Mouse (Mus musculus) adrenal gland, postnatal 4 days (tissue): ENCODE data around the gene Lpcat3. TPM values are rescaled to one million over a fixed set of nuclear protein-coding genes. Genes with fewer than 3 reads are reported as not detected.

Experiments used
- DNase-seq, 2 experiments: peaks; one replicate each; pipeline ENCODE4 v3.0.0; 2021 to 2022; ENCODE audit warnings: low spot score in 2 of 2, mixed read lengths in 2 of 2
- total RNA-seq, 2 experiments: library from RNA; stranded (reverse); gene quantifications; 2 replicates each; pipeline ENCODE4 v1.2.3; 2021

Gene Lpcat3
- total RNA-seq, 2 experiments from 2014 or later: 99.6 to 105 TPM

DNA sequence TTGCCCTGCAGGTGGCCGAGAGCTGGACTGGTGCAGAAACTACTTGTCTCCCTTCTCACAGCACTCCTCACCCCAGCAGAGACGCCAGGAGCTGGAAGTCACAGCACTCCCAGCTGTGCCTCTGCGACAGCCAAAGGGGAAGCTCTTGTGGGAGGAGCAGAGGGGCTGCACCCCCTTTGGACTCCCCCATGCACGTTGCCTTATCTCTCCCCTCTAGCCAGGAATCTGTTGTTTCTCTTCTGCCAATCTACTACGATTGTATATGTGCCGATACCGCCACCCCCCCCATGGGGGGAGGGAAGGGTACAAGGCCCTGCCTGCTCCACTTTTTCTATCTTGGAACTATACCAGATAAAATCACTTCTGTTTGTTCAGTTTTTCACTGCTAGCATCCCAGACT, 41.0 kb downstream of the Lpcat3 start:
- DNase-seq: no peak

DNA sequence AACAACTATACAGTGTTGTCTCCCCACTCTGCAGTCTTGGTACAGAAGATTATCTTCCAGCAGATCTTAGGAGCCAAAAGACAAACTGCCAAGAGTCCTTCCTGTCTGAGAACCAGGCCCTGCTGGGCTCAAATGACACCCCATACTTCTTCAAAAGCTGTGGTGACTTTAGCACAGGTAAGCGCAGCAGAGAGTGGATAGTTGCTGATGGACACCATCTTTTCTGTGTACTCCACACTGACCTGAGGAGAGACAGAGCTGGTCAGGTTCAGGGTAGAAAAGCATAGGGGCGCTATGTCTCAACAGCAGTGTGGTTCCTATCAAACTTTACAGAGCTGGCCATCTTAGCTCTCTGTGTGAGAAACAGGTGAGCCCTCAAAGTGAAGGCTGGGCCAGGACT, 41.6 kb downstream of the Lpcat3 start:
- no peak for DNase-seq

DNA sequence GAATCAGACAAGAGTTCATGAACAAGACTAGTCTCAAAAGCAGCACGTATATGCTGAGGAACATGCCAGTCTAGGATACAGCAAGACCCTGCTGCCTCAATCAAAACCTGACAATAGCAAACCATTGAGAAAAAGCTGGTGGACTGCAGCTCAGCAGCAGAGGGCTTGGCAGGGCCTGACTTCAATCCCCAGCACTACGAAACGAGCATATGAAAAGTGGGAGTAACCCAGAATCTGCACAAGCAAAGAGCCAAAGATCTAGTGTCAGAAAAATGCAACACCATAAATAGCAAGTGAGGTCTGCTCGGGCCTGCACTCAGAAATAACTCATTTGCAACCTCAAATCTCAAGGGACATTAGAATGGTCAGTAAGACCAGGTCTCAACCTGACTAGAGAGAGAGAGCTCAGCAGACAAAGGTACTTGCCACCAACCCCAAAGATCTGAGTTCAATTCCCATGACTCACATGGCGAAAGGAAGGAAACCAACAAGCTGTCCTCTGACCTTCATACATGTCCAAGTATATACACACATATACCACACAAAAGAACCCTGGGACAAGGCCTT, 43.3 kb downstream of the Lpcat3 start:
- no peak for DNase-seq

DNA sequence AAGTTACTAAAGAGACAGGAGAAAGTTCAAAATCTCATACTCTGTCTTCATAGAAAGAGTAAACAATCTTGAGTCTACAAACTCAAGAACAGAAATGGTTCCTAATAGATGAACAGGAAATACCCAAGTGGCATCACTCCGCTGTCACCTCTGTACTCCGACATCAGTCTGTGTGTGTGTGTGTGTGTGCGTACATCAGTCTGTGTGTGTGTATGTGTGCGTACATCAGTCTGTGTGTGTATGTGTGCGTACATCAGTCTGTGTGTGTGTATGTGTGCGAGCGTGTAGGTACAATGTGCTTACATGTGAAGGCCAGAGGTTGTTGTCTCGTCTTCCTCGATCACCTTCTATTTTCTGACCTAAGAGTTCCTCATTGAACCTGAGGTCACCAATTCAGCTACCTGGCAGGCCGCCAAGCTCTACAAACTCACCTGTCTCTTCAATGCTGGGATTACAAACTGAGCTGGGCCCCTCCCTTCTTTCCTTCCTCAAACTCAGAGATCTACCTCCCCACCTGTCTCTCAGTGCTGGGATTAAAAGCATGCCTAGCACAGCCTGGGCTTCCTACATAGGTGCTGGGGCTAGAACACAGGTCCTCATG, 45.6 kb downstream of the Lpcat3 start:
- DNase-seq: no peak

DNA sequence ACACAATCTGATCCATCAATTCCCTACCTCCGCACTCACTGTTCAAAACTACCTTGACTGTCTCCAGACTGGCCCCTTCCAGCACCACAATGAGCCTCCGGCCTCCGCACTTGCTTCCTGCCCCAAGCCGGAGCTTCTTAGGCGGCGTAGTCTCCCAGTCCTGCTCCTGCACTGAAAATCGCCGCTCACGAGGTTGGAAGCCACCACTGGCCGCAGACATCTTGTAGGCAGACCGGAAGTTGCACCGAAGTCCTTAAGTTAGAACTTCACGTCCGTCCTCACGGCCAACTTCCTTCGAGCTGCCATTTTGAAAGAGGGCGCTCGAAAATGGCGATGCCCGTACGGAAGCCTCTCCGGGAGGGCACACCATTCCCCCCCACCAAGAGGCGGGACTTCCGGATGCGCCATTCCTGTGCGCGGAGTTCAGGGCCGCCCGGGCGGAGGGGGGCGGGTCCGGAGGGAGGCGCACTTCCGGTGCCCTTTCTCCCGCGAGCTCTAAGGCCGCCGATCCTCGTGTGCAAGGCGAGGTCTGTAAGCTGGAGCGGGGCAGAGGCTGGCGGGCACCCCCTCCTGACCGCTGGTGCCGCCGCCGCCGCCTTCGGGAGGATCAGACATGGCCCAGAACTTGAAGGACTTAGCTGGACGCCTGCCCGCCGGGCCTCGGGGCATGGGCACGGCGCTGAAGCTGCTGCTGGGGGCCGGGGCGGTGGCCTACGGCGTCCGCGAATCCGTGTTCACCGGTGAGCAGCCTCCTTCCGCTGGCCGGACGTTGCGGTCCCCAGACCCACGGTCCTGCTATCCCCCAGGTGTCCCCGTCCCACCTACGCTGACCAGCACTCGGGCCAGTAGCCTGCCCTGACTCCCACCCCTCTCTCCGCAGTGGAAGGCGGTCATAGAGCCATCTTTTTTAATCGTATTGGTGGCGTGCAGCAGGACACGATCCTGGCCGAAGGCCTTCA, 49.3 kb downstream of the Lpcat3 start, which contains the start of the genes Emg1 and Phb2:
TSS of gene Emg1 (minus strand) at position 355 of the 959 bp plus-strand sequence.
TSS of gene Phb2 (plus strand) at position 513 of the 959 bp plus-strand sequence.
- DNase-seq: peak; percentile 94 to 97

DNA sequence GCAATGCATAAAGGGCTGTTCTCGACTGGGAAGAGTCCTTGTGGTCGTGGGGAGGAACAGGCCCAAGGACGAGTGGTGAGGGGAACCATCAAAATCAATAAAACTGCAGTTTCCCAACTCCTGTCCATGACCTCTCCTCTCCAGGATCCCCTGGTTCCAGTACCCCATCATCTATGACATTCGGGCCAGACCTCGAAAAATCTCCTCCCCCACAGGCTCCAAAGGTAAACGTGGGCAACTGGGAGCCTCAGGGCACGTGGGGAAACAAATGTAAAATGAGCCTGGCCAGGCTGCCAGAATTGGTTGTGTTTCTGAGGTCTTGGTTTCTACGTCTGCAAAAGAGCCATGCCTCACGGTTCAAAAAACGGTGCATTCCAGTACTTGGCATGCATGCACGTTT, 50.1 kb downstream of the Lpcat3 start:
- DNase-seq: no peak

DNA sequence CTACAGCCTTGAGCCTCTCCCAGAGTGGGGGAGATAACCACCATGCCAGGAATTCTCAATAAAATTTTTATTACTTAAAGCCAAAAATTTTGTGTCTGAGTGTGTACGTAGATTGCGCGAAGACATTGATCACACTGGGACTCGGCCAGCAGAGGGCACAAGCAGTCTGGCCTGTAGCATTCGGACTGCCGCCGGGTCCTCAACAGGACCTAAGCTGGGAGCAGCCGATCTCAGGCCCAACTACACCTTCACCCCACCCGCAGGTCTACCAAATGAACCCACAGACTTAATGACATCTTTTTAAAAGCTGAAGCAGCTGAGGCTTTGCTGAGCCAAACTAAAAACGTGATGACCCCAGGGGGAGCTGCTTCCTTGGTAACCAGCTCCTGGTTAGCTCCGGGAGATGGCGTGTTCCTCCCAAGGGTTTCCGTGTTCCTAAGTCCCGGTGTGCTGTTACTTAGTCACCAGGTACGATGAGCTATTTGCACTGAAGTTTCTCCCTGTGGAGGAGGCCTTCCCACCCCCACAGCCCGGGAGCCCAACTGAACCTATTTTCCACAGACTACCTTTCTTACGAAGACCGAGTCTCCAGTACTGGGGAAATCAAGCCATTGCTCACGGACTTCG, 54.1 kb downstream of the Lpcat3 start:
- DNase-seq: no peak

DNA sequence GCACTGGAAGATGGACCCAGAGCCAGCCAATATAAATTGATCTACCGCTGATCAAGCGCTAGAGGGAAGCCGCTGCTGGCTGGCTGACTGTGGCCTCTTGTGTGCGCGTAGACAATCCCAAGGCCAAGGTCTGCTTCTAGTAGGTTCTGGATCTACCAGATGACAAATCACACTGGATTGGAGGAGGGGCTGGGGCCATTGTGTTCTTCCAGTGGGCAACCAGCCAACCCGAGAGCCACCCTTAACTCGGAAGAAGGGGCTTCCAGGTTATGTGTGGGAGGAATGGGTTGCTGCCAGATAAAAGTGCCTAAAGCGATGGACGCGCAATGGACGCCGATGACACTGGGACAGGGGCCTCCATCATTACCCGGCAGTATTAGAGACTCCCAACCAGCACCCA, 55.1 kb downstream of the Lpcat3 start:
- DNase-seq: no peak

DNA sequence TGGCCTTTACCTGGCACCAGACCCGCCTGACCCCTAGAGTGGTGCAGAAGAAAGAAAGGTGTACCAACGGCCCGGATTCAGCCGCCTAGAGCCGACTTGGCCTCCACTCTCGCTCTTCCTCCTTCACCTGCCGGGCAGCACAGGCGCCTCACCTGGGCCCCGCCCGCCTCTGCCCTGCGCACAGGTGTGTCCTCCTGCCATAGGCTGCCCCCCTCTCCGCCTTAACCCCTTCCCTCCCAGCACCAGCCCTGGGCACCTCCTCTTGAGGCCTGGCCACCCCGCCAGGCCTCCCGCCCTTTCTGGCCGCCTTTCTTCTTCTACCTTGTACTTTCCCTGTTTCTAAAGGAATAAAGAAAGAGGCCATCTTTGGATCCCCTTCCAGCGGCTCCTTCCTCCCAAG, 55.9 kb downstream of the Lpcat3 start:
- DNase-seq: no peak

DNA sequence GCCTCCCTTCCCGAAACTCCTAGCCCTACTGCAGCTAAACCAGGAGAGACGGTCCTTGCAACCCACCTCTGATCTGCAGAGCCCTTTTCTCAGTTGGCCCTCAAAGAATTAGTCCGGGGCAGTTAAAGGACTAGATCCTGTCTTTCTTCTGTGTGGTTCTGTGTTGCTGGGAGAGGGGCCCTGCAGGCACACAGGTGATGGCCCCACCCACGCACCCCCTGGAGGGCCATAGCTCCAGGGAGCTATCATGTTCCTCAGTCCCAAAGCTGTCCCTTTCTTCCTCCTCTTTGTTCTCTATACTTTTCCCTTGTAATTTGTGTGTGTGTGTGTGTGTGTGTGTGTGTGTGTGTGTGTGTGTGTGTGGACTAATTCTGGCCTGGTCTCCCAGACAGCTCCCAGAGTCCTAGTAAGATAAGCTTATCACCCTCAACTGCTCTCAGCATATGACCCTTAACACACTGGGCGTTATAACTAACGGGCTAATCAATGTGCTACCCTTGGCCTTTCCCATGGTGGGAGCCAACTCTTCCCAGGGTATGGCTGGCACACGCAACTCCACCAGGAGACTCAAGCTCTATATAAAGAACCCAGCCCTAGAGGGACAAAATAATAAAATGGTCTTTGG, 56.6 kb downstream of the Lpcat3 start:
- DNase-seq: no peak

DNA sequence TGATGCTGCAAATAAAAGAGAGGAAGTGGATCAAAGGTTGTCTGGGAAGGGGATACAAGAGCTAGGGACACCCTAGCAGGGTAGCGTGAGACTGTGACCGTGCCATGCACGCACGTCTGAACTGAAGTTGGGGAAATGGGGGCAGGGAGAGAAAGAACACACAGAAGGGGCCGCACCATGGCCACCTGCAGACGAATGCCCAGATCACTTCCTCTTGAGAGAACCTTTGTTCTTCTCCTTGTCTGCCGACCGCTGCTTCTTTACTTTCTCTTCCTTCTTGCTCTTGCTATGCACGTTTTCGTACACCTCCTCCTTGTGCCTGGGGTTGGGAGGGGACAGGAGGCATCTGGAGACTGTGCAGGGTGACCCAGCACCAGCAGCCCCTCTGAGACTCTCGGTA, 58.1 kb downstream of the Lpcat3 start:
- no peak for DNase-seq

DNA sequence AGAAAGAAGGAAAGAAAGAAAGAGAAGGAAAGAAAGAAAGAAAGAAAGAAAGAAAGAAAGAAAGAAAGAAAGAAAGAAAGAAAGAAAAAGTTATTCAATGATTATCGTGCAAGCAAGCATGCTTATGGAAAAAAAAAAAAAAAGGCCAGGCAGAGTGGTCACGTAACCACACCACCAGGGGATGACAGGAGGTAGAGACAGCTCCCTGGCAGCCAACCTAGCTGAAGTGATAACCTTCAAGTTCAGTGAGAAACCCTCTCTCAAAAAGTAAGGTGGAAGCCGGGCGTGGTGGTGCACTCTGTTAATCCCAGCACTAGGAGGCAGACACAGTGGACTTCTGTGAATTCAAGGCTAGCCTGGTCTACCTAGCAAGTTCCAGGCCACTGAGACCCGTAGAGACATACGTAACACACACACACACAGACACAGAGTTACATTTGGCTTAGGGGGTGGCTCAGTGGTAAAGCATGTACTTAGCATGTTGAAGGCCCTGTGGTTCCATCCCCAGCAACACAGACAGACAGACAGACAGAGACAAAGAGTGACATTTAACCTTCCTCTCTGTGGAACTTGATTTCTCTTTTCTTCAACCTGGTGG, 60.1 kb downstream of the Lpcat3 start:
- DNase-seq: no peak

DNA sequence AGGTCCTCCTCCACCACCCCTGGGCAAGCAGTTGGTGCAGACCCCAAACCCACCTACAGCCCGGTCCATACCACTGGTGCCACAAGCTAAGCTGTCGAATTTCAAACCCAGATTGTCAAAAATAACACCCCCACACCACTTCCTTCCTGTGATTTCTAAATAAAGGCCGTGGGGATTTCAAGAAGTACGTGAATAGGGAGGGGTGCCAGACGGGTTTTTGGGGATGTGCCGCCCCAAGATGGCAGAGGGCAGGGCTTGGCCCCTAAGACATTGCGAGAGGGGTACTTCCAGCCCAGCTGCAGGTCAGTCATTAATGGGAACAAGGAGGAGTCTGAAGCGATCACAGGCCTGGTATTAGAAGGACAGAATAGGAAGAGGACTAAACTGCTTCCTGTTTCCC, 60.7 kb downstream of the Lpcat3 start:
- DNase-seq: no peak

DNA sequence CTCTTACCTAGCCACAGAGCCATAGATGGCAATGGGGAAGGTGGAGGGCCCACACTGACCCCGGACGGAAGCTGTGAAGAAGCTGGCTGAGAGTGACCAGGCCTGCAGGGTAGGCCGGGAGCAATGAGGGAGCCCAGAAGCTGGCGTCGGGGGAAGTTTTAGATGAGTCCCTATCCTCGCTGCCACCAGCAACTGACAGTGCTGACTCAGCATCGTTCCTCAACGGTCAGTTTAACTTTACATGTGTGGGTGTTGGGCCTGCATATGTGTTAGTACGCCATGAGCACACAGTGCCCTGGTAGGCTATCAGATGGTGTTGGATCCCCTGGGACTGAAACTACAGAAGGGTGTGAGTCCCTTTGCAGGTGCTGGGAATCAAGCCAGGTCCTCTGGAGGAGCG, 61.6 kb downstream of the Lpcat3 start:
- DNase-seq: no peak

DNA sequence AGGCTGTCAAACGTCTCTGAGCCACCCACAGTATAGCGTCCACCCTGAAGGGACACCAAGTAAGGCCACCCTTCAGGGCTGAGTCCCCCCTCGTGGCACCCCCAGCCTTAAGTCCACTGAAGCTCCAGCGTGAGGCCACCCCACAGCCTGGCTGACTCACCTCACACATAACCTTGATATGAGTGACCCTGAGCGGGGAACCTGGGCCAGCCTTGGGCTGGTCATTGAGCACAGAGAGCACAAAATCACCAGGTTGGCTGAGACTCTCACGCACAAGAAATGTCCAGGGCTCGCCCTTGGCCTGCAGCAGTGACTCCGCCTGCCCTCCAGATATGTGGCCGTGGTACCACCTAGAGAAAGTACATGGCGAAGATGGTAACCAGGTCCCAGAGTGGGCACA, 65.8 kb downstream of the Lpcat3 start:
- DNase-seq: no peak

DNA sequence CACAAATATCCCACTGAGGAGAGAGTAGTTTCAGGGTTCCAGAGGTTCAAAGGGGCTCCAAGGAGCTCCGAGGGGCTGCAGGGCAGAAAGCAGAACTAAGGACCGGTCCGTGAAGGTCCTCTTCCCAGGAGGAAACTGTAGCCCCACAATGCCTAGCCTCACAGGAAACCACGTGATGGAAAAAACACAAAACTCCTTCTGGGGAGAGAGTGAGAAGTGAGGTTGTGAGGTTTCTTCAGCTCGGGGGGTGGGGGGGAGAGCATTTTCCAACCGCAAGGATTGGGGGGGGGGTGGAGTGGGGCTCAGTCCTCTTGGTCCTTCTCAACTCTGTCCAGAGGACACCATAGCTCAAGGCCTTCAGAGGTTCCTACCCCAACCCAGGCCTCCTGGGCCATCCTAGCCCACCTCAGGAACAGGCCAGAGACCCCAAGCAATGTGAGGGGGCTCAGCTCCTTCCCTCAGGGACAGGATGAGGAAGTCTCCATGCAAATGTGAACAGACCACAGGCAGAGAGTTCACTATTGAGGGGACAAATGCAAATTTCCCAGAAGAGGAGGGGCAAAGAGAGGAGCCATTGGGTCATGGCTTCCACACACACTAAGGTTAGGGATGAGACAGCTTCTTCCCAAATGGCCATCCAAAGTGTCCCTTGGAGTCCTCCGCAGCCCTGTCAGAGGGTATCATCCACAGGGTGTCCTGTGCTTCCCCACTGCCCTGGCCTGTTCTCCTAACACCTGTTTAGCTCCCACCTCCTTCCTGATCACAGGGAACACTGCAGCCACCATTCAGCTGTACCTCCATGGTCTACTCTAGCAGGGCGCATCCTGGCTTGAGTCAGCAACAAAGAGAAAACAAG, 67.3 kb downstream of the Lpcat3 start:
- DNase-seq: no peak

DNA sequence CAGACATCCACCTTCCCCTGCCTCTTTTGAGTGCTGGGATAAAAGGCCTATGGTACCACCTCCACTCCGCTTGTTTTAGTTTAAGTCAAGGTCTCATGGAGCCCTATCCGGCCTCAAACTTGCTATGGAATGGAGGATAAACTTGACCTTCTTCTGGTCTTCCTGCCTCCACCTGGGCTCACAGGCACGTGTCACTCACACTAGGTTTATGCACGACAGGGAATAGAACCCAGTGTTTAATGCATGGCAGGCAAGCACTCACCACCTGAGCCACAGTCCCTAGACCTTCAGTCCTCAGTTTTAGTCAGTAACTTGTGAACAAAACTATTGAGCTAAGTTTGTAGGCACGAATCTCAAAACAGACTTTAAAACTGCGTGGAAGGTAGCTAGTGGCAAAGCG, 68.2 kb downstream of the Lpcat3 start:
- DNase-seq: no peak

DNA sequence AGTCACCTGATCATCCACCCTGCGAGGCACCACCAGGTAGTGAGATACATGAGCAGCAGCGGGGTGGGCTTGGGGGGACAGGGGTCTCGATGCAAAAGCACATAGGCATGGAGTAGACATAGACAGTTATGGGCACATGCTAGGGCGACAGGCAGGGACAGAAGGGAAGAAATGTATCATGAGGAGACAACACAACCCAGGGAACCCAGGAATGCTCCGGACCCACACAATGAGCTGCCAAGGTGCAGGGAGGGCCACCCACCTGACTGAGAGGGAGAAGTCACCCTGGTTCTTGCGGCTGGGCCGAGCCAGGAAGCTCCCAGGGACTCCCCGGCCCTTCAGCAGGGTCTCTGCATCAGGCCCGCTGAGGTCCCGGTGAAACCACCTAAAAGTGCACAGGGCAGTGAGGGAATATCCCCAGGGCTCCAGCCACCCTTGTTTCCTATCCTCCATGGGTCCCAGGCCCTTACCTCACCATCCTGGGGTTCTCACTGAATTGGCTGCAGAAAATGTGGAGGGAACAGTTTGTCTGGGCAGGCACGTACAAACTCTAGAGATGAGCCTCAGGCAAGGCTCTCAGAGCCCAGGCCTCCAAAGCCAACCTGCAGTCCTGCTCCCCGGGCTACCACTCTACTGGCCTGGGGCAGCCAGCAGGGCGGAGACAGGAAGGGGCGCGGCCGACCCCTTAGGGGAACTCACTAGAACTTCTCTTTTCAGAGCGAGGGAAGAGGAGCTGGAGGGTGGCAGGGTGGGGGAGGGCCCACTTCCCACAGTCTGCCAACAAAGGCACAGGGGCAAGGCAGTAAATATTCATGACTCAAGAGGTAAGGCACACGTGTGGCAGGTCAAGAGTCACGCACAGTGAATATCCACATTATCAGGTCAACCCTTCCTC, 69.9 kb downstream of the Lpcat3 start:
- no peak for DNase-seq

DNA sequence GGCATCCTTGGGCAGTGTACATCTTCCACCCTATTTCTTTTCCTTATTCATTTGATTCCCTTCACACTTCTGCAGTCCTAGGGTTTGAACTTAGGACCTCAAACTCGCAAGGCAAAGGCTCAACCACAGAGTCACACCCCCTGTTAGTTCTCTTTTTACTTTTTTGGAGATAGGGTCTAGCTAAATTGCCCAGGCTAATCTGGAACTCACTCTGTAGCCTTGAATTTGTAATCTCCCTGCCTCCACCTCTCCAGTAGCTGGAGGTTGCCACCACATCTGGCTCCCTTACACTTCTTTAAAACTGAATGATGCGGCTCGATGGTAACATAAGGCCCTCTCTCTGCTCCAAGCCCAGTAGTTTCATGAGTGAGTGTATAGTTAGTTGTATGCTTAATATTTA, 71.6 kb downstream of the Lpcat3 start:
- DNase-seq: no peak
